Mouse (Mus musculus) hindbrain, embryonic 16.5 days (tissue): ENCODE measurements around the gene Mmp25. TPM values are rescaled to one million over a fixed set of nuclear protein-coding genes. Genes with fewer than 3 reads are reported as not detected.
A peak's percentile ranks its signal among the peaks of the same experiment; 100 is the strongest.

ENCODE experiments used
- ATAC-seq: fragments of 200-750 bp; cut with Nextera tagmentation; 2 replicates; pipeline ENCODE4 v1.8.0; 2017; ENCODE audit warnings: moderate TSS enrichment, moderate library complexity
- H3K27ac ChIP-seq: fragments of 300-500 bp; sonication (generic); 2 replicates; pipeline ENCODE4 v1.5.1; 2014; ENCODE audit warnings: low read depth, mild to moderate bottlenecking, control low read depth, low read length, moderate library complexity
- H3K27me3 ChIP-seq: fragments of 300-500 bp; sonication (generic); replicated peaks from 2 replicates; pipeline ENCODE4 v1.6.1; 2014; ENCODE audit warnings: low read length; ENCODE audit not compliant: control insufficient read depth, insufficient read depth
- H3K36me3 ChIP-seq: fragments of 300-500 bp; sonication (generic); 2 replicates; pipeline ENCODE4 v1.6.1; 2014; ENCODE audit warnings: mild to moderate bottlenecking, low read length, moderate library complexity, mixed read lengths; ENCODE audit not compliant: control insufficient read depth, insufficient read depth
- H3K4me1 ChIP-seq: fragments of 300-500 bp; sonication (generic); 2 replicates; pipeline ENCODE4 v1.6.1; 2014; ENCODE audit warnings: low read depth, low read length; ENCODE audit not compliant: control insufficient read depth, insufficient read depth
- H3K4me2 ChIP-seq: fragments of 300-500 bp; sonication (generic); 2 replicates; pipeline ENCODE4 v1.6.1; 2014; ENCODE audit warnings: mild to moderate bottlenecking, low read length, control low read depth, moderate library complexity
- H3K4me3 ChIP-seq: fragments of 300-500 bp; sonication (generic); 2 replicates; pipeline ENCODE4 v1.5.1; 2014; ENCODE audit warnings: mild to moderate bottlenecking, low read length, control low read depth, moderate library complexity
- H3K9ac ChIP-seq: fragments of 300-500 bp; sonication (generic); 2 replicates; pipeline ENCODE4 v1.6.1; 2014; ENCODE audit warnings: low read depth, mild to moderate bottlenecking, control low read depth, low read length, moderate library complexity
- H3K9me3 ChIP-seq: fragments of 300-500 bp; sonication (generic); 2 replicates; pipeline ENCODE4 v1.6.1; 2014; ENCODE audit warnings: mild to moderate bottlenecking, low read length, moderate library complexity; ENCODE audit not compliant: control insufficient read depth
- WGBS: fragments of 180-500 bp; shearing (Covaris S2); extraction: QIAGEN DNeasy Blood & Tissue Kit; methylation state at CpG from one replicate; pipeline ENCODE4 v1.1.7; 2014; 5-methylcytosine and 5-hydroxymethylcytosine counted together
- polyA plus RNA-seq: library from polyadenylated mRNA; unstranded; fragments of >200 nt; fragmentation: Nextera tagmentation; extraction: Ambion mirVana; gene quantifications from 2 replicates; pipeline ENCODE4 v1.2.1, GENCODE M21; 2015

The Mmp25 gene
- polyA plus RNA-seq, 1 experiment from 2014 or later, result 1.5 TPM

DNA sequence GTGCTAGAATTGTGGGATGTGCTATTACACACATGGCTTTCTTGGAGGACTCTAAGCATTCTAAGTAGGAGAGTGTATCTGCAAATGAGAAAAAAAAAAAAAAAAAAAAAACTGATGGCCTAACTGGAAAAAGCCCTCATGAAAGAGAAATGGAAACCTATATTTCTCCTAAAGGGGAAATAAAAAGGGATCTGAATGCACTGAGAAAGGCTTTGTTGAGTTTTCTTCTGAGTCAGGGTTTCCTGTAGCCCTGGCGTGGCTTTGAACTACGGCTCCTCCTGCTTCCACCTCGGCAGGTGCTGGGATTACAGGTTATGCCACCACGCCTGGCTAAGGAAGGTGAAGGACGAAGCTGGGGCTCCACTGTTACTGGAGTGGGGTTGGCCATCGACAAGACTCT, 8.9 kb upstream of the Mmp25 start:
- H3K9me3 ChIP-seq, result no peaks in the 10 kb centered on the region
- WGBS, result 57% methylated on average over 6 of the region's 6 CpGs
- H3K4me3 ChIP-seq, result no peak overlapping the region
- H3K36me3 ChIP-seq, result no peaks in the 10 kb centered on the region
- peaks cover 2% of the 10 kb centered on the region for H3K27me3 ChIP-seq
- ATAC-seq, result no peak
- no peak overlapping the region for H3K9ac ChIP-seq
- no peak overlapping the region for H3K27ac ChIP-seq
- H3K4me1 ChIP-seq, result no peaks in the 10 kb centered on the region
- no peak overlapping the region for H3K4me2 ChIP-seq

DNA sequence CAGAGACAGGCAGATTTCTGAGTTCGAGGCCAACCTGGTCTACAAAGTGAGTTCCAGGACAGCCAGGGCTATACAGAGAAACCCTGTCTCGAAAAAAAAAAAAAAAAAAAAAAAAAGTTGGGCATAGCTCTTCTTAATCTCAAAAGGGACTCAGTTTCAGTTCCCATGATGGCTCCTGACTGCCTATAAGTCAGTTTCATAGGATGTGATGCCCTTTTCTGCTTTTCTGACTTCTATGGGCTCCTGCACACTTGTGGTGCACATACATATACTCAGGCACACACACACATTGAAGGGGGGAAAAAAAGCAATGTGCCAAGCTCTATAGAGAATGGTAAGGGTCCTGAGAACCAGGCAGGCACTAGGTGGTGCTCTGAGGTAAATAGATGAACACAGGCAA, 8.2 kb upstream of the Mmp25 start:
- ATAC-seq, result no peak
- H3K9ac ChIP-seq, result no peak overlapping the region
- no peaks in the 10 kb centered on the region for H3K9me3 ChIP-seq
- no peak overlapping the region for H3K4me2 ChIP-seq
- no peaks in the 10 kb centered on the region for H3K27me3 ChIP-seq
- no peaks in the 10 kb centered on the region for H3K36me3 ChIP-seq
- no peak overlapping the region for H3K4me3 ChIP-seq
- WGBS, result 85% methylated on average over 2 of the region's 2 CpGs
- H3K27ac ChIP-seq, result no peak overlapping the region
- H3K4me1 ChIP-seq, result no peaks in the 10 kb centered on the region

DNA sequence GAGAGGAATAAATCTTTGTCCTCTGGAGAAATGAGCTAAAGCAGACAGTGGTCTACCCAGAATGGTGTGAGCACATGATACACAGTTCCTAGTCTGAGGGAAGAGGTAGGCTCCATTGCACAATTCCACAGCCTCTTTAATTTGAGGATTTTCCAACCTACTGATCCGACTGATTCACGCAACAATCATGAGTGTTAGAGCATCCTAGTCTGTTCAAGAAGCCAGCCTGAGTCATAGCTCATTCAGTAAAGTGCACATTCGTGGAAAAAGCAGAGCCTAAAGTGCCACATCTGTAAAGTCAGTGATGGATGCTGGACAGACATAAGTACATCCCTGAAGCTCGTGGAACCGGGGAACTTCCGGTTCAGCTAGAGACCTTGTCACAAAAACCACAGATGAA, 6.3 kb upstream of the Mmp25 start:
- H3K27ac ChIP-seq, result no peak overlapping the region
- H3K27me3 ChIP-seq, result peaks cover 8% of the 10 kb centered on the region; the same call in 1 of the 2 replicates
- no peak for ATAC-seq
- no peaks in the 10 kb centered on the region for H3K9me3 ChIP-seq
- H3K4me1 ChIP-seq, result no peaks in the 10 kb centered on the region
- H3K4me3 ChIP-seq, result no peak overlapping the region
- WGBS, result 87% methylated on average over 6 of the region's 6 CpGs
- no peak overlapping the region for H3K9ac ChIP-seq
- H3K36me3 ChIP-seq, result no peaks in the 10 kb centered on the region
- no peak overlapping the region for H3K4me2 ChIP-seq

DNA sequence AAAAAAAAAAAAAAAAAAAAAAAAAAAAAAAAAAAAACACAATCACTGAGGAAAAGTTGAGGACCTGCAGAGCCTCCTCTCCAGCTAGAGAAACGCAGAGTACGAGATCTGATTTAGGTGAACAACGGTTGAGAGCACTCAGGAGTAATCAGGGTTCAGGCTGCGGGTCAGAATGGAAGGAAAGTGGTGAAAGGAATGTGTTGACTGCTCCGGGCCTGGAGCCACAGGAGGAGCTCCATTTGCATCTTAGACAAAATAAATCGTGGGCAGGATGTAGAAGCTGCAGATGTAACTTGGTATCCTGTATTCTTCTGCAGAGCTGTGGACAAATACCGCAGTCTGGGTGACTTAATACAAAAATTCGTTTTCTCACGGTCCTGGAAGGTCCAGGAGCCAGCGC, 817 bp upstream of the Mmp25 start:
- Histone ChIP-seq H3K4me2 (no peak overlapping the region), H3K9ac (no peak overlapping the region), H3K4me1 (peaks cover 6% of the 10 kb centered on the region), H3K27me3 (peaks cover 19% of the 10 kb centered on the region), H3K4me3 (no peak overlapping the region), H3K36me3 (no peaks in the 10 kb centered on the region), H3K27ac (no peak overlapping the region), H3K9me3 (no peaks in the 10 kb centered on the region)
- ATAC-seq, result no peak
- WGBS, result 30% methylated on average over 10 of the region's 10 CpGs

DNA sequence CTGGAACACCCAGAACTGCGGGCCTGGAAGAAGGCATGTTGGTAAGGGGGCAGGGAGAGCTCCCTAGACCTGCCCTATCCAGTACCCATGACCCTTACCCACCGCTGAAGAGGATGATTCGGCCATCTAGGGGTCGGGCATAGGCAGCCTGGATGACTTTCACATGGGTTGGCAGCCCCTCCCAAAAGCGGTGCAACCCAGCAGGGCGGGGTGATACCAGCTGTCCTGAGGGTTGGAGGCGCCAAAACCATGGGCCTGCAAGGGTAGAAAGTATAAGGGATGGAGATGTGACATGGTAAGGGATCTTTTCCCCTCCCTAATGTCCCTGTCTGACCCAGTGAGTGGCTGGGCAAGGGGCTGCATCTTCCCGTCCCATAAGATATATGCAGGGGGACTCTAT, 13.8 kb downstream of the Mmp25 start:
- Histone ChIP-seq H3K9ac (no peak overlapping the region), H3K4me2 (no peak overlapping the region), H3K36me3 (no peaks in the 10 kb centered on the region), H3K27me3 (no peaks in the 10 kb centered on the region), H3K4me1 (no peaks in the 10 kb centered on the region), H3K27ac (no peak overlapping the region), H3K9me3 (no peaks in the 10 kb centered on the region), H3K4me3 (no peak overlapping the region)
- no peak for ATAC-seq
- WGBS, result 84% methylated on average over 8 of the region's 8 CpGs

DNA sequence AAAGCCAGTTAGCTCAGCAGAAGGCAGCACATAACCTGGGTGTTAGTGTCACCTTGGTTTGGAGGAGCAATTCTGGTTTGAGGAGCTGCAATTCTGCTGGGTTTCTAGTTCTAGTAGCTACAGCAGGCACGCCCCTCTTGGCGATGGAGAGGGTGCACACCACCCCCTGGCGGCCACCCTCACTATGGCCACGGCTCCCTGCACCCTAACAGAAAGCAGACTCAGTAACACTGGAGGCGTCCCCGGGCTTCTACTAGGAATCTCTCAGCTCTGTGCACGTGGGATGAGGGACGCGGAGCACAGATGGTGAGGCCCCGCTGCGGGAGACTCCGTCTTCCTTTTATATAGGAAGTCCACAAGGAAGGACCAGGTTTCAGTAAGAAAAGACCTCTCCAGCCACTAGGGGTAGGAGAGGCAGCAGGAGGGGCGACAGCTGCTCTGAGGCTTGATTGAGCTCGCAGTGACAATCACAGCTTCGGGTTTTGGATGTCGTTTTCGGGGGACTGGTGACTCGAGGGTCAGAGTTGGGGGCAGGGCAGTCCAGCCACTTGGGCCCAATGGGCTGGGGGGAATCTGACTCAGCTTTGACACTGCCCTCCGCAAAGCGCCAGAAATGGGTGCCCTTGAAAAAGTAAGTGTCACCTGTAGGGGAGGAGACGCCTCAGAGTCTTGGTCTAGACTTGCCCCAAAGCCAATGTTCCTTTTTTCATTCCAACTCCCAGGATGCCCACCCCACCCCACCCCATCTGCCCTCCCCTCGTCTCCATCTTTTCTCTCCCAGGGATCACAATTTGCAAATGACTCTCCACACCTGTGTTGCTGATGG, 14.7 kb downstream of the Mmp25 start:
- H3K4me2 ChIP-seq, result peak overlapping the region; percentile 49
- H3K4me3 ChIP-seq, result peak overlapping the region; percentile 11; the same call in 1 of the 2 replicates
- peak; percentile 87 for ATAC-seq
- no peaks in the 10 kb centered on the region for H3K4me1 ChIP-seq
- H3K9me3 ChIP-seq, result no peaks in the 10 kb centered on the region
- no peaks in the 10 kb centered on the region for H3K27me3 ChIP-seq
- H3K36me3 ChIP-seq, result no peaks in the 10 kb centered on the region
- H3K27ac ChIP-seq, result no peak overlapping the region
- peak overlapping the region; percentile 41 for H3K9ac ChIP-seq
- 17% methylated on average over 22 of the region's 22 CpGs for WGBS

DNA sequence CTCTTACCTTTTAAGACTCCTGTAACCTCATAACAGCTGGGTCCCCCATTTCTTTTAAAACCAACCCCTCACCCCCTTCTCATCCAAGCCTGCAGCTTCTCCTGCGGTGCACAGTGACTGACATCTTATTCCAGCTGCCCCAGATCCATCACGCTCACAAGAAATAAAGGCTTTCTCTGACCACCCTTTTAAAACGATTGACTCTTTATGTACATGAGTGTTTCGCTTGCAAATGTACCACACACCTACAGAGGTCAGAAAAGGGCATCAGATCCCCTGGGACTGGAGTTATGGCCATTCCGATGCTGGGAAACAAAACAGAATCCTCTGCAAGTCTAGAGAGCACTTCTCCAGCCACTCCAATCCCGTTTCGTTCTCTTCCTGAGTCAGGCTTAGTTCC, 17.3 kb downstream of the Mmp25 start:
- Histone ChIP-seq H3K36me3 (no peaks in the 10 kb centered on the region), H3K4me3 (no peak overlapping the region), H3K4me2 (no peak overlapping the region), H3K9ac (no peak overlapping the region), H3K4me1 (no peaks in the 10 kb centered on the region), H3K9me3 (no peaks in the 10 kb centered on the region), H3K27ac (no peak overlapping the region), H3K27me3 (no peaks in the 10 kb centered on the region)
- 37% methylated on average over 7 of the region's 7 CpGs for WGBS
- ATAC-seq, result no peak

DNA sequence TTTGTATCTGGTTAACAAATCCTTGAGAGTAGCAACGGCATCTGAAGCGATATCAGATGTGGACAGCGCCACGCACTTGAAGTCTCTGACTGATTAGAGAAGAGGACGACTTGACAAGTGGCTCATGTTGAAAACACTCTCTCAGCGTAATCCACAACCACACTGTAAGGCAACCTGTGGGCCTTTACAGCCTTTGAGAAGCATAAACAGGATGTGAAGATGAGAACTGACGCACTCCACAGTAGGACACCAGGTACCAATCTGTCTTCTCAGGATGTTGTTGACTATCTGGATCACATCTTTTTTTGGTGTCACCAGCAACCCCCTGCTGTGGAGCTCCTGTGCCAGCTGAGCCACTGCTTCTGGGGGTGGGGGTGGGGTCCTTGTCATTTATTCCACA, 24.7 kb downstream of the Mmp25 start:
- Histone ChIP-seq H3K27ac (no peak overlapping the region), H3K9ac (no peak overlapping the region)

DNA sequence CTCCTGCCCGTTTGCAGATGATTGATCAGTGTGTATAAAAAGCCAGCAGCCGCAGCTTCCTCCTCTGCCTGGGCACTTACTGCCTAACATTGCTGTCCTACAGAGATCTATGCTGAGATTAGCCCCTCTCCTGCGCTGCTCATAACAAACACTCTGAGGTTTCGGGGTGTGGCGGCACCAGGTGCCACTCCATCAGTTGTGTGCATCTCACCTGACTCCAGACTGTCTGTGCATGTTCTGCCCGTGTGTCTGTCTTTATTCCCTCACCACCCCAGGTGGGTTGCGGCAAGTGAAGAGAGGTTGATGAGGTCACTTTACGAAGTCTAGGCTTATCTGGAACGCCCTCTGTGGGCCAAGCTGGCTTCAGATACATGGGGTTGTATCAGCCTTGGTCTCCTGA, 28.0 kb downstream of the Mmp25 start:
- 65% methylated on average over 9 of the region's 9 CpGs for WGBS
- no peaks in the 10 kb centered on the region for H3K9me3 ChIP-seq
- no peak overlapping the region for H3K27ac ChIP-seq
- no peaks in the 10 kb centered on the region for H3K4me1 ChIP-seq
- H3K4me2 ChIP-seq, result no peak overlapping the region
- H3K4me3 ChIP-seq, result no peak overlapping the region
- H3K27me3 ChIP-seq, result no peaks in the 10 kb centered on the region
- H3K36me3 ChIP-seq, result no peaks in the 10 kb centered on the region
- H3K9ac ChIP-seq, result no peak overlapping the region
- no peak for ATAC-seq

More for the DNA sequence above, 24.7 kb downstream of the Mmp25 start:
- no peaks in the 10 kb centered on the region for H3K36me3 ChIP-seq
- H3K4me3 ChIP-seq, result no peak overlapping the region
- H3K4me1 ChIP-seq, result no peaks in the 10 kb centered on the region
- H3K27me3 ChIP-seq, result no peaks in the 10 kb centered on the region
- ATAC-seq, result no peak
- no peaks in the 10 kb centered on the region for H3K9me3 ChIP-seq
- no peak overlapping the region for H3K4me2 ChIP-seq
- WGBS, result 88% methylated on average over 7 of the region's 7 CpGs
